Mouse (Mus musculus): ENCODE data around the gene Aff1. TPM values are rescaled to one million over a fixed set of nuclear protein-coding genes. Genes with fewer than 3 reads are reported as not detected.

The Aff1 gene
- total RNA-seq, 2 experiments from 2014 or later: 36.1 to 93.5 TPM

DNA sequence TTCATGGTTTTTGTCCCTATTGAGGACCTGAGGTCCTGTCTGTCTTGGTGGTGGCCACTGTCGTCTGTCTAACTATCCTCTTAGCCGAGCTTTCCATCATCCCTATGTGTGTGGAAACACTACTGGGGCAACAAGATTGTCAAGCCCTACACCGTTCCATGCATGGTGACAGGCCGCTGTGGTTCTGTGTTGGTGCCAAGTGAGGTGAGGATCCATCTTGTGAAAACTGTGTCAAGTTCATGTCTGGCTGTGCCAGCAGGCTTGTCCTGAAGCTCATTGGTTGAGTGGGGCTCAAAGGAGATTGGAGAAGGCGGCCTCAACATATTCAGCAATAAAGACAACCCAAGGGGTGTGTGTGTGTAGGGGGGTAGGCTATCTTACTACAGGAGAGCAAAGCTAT is 102.9 kb downstream of the Aff1 start:
- no peak for ATAC-seq (replicated peaks; ENCODE audit: poor library complexity, severe bottlenecking)

DNA sequence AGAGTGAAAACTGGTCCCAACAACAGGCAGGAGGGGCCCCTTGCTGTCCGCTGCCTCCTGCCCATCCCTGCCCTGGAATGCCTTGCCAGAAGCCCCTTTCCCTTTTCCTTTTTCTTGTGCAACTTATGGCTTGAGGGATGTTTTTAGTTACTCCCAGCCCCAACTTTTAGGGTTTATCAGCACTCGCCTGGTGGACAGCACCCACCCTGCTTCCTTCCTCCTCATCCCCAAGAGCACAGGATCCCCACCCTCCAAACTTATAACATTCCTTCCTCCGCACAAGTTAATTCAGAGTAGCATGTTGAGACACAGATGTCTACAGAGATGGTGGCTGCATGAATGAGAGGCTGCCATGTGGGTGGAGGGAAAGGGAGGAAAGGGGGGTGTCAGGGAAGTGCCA is 103.9 kb downstream of the Aff1 start:
- no peak for ATAC-seq (replicated peaks; ENCODE audit: poor library complexity, severe bottlenecking)

DNA sequence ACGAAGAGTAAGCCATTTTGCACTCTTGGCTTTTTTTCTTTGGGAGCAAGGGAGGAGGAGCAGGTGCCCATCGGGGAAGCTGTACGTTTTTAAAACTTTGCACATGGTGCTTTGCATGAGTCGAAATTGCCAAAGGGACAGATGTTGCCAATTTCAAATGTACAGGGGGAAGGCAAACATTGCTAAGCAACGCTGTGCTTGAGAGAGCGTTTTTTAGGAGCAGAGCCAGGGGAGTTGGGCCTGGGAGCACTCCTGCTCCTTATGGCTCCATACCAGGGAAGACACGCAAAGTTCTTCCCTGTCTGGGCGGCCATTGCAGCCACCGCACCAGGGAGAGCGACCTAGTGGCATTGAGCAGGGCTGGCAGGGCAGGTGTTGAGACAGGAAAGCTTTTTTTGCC is 105.6 kb downstream of the Aff1 start:
- ATAC-seq (replicated peaks; ENCODE audit: poor library complexity, severe bottlenecking): no peak

DNA sequence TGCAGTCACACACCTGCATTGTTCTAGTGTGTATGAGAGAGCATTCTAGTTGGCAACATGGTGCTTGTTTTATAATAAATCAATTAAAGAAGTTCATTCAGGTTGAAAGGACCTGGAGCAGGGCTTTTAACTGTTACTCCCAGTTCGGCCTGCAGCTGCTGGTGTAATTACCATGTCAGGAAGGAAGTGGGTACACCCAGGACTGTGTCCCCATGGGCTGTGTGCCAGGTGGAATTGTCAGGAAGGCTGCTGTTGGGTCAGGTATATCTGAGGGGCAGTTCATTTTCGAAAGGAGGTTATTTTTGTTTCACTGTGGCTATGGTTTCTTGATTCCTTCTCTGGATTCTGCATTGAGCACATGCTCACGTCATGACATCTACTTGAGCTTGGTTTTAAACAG is 107.3 kb downstream of the Aff1 start:
- ATAC-seq (replicated peaks; ENCODE audit: poor library complexity, severe bottlenecking): peak; percentile 48; the same call in 1 of the 2 replicates

DNA sequence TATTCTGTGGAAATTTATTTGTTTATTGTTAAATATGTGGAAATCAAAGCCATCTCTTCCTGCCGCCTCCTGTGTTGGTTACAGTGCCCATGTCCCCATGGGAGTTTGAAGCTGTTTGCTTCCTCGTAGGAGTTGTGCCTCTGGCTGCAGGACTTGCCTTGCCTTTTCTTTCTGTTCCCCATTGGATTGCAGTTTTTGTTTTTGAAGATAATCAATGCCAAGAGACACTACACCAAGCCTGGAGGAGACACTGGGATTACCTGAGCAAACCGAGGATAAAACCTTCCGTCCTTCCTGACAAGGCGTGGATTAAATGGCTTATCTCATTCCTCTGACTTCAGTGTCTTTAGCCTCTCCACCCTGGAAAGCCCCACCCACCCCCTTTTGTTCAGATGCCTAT is 107.8 kb downstream of the Aff1 start:
- no peak for ATAC-seq (replicated peaks; ENCODE audit: poor library complexity, severe bottlenecking)

DNA sequence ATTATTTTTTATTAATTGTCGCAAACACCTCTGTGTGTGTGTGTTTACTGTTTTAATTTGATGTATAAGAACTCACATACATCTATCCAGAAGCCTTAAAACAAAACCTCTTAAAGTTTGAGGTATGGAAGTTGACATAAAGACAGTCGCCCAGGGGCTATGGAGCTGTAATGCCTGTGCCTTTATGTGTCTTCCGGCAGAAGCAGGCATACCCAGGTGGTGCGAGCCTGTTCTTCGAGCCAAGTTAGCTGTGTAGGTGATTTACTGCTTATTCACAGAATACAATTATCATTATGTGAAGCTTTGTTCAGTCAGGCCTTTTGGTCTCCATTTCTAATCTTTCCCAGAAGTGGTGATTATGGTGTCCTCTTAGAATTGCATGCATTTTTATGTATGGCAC is 111.2 kb downstream of the Aff1 start:
- ATAC-seq (replicated peaks; ENCODE audit: poor library complexity, severe bottlenecking): no peak

DNA sequence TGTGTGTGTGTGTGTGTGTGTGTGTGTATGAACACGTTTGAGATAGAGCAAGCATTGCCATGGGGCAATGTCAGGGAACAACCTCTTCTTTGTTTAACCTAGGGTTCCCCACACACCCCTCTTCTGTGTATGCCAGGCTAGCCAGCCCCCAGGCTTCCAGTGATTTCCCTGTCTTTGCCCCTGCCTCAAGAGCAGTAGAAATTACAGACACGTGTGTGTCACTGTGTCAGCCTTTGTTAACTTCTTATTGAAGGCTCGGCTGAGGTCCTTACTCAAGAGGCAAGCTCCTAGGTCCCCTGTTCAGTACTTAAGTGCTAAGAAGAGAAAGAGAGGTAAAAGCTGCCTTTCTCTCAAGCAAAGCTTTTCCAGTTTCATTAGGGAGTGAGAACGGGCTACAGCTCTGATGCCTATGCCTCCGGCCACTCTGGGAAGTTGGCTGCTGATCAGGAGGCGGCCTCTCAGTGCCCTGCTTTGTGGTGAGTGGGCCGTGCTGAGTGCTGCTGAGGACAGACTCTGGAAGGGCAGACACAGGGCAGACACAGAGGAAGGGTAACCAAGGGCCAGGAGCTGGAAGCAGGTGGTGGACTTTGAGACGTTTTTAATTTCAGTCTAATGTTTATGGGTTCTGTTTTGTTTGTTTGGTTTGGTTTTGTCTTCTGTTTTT is 111.9 kb downstream of the Aff1 start:
- ATAC-seq (replicated peaks; ENCODE audit: poor library complexity, severe bottlenecking): 0 out of 2 replicates have a peak, but pooled peaks have one; percentile 33

DNA sequence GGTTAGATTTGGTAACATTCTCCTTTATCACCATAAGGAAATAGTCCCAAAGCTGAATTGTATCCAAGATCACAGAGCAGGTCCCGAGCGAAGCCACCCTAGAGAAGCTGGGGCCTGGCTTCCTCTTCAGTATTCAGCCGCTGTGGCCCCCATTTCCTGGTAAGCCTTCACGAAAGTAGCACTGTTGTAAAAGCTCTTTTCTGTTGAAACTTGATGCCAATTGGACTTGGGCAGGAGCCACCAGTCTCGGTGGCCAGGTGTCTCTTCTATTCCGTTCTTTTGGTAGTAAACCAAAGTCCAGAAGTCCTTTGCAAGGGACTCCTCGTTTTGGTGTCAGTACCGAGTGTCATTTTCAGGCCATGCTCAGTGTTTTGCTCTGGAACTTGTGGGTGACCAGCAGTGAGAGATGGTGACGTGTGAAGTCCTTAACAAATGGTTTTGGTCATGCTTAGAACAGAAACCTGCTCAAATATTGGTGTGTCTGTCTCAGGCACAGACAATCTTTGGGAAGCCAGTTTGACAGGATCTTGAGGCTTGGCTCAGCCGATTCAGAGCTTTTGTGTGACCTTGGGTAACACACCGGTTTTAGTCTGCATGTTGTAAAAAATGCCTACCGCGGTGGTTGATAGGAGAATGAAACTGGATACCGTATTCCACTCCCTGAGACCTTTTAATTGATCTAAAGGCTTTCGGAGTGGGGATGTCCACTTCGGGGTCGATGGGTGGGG is 114.8 kb downstream of the Aff1 start:
- ATAC-seq (replicated peaks; ENCODE audit: poor library complexity, severe bottlenecking): peak; percentile 43

DNA sequence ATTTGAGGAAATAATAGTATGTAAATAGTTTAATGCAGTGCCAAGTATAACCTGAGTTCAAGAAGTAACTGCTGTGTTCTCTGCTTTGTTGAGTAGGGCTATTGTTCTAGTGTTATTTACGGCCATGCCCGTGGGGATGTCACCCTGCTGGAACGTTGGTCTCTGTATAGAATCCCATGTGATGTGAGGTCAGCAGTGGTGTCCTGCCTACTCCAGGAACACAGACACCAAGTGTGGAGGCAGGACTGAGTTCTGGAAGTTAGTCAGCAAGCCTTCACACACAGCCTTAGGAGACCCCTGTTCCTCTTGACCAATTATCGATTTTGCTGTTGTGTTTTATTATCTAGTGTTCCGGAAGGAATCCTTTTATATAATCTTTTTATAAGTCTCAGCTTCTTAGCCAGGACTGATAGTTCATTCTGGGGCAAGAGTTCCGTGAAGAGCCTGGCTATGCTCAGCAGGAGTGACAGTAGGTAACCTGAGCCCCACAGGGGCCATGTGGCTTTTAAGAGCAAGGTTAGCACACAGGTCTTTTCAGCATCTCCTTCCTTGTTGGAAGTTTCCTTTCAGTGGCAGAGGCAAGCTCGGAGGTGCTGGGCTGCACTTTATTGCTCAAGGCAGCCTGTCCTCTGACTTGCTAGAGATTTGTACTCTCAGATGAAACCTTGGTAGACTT is 115.6 kb downstream of the Aff1 start:
- no peak for ATAC-seq (replicated peaks; ENCODE audit: poor library complexity, severe bottlenecking)

DNA sequence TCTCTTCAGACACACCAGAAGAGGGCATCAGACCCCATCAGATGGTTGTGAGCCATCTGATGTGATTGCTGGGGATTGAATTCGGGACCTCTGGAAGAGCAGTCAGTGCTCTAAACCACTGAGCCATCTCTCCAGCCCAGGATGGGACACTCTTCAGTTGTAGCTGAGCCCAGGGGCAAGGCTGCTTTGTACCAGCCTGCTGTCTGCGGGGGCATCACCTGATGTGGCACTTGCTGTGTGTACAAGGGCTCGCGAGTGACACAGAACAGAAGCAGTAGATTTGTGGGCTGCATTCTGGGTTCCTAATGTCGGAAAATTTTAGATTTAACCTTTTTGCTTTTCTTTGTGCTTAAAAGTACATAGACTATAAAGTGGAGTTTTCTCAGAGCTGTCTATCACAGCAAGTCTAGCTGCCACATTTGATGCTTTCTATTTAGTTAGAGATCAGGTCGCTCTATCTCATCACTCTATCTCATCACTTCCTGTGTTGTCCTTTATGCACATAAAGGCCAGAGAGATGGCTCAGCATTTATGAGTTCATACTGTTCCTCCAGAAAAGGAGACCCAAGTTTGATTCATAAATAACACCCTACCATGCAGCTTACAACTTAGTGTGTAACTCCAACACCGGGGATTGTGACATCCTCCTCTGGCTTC is 117.6 kb downstream of the Aff1 start:
- ATAC-seq (replicated peaks; ENCODE audit: poor library complexity, severe bottlenecking): no peak

DNA sequence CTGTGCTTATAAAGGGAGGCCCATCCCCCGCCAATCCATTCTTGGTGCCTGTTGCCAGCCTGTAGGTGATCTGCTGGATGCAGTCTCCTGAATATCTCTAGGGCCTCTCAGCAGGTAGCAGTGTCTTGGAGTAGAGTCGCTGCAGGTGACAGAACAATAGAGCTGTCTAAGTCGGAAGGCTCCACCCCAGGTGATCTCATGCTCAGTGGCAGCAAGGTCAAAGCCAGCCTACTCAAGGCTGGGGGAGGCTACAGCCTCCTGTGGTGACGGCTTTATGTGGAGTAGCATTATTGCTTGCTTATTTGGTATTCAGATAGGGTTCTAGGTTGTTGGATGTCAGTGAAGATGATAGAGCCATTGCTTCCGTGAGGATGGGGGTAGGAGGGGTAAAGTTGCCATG is 121.1 kb downstream of the Aff1 start:
- no peak for ATAC-seq (replicated peaks; ENCODE audit: poor library complexity, severe bottlenecking)

DNA sequence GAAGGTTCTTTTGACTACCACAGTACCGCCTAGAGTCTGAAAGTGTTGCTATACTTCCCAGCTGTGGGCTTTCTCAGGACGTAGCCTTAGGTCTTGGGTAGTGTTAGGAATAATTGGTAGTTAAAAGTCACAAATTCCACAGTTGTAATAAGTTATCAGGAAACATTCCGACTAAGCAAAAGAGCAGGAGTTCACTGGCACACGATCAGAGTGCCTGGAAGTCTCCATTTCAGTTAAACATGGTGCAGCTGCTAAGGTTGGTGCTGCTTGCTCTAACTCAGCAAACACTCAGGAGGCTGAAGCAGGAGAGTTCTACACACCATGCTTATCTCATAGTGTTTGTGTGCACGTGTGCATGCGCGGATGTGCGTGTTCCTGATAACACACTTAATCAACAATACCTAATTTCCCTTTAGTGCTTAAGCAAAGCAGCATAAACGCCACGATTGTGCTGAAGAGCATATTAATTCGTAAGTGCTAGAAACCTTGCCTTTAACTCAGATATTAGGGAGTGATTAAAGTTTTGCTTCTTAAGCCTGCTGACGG is 121.9 kb downstream of the Aff1 start:
- no peak for ATAC-seq (replicated peaks; ENCODE audit: poor library complexity, severe bottlenecking)

DNA sequence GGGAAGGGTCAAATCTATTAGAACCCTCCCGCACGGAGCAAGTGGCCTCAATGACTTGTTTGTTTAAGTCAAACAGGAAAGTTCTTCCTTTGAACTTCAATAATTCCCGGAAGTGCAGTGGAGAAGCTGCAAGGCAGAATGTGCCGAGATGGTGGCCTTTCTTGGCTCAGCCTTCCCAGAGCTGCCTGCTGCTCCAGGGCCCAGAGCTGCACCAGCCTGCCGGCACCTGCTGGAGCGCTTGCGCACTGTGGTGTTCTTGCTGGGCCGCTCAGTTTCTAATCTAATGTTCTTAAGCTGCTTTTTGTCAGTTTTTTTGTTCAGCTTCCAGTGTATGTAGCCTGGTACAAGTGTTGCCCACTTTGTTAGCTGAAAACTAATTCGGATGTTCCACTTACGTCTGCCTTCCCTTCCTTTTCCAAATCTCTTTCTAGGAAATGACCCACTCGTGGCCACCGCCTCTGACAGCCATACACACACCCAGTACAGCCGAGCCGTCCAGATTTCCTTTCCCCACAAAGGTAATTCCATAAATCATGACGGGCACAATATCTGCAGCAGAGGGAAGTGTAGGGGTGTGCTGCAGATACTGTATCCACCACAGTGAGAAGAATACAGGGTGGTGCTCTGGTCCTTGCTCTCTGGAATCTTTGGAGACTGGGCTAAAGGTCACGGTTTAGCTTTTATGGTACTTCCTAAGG is 122.5 kb downstream of the Aff1 start:
- ATAC-seq (replicated peaks; ENCODE audit: poor library complexity, severe bottlenecking): no peak

DNA sequence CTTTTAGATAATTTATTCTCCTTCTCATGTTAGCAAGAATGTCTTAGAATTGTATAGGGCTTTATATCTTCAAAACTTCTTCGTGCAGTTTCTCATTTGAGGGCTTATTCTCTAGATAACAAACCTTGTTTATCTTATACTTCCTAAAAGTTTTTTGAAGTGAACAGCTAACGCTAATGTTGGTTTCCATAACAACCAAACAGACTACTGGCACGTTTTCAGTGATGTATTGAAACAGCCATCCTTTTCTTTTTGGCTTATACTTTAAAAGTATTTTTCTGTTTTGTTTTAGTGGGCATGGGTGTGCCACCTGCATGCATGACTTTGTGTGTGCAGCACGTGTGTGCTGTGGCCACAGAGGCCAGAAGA is 123.1 kb downstream of the Aff1 start:
- ATAC-seq (replicated peaks; ENCODE audit: poor library complexity, severe bottlenecking): no peak

DNA sequence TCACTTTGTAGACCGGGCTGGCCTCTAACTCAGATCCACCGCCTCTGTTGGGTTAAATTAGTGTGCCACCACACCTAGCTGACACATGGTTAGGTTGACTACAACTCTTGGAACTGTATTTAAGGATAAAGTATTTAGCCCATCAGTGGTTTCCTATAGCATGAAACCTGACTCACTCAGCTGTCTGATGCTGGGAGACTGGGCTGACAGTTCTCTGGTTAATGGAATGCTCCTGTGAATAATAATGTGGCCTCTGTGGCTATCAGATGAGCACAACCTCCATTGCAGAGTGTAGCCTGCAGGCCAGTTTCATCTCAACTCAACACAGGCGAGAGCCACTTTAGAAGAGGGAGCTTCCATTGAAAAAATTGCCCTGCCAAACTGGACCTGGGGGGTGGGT is 124.5 kb downstream of the Aff1 start:
- no peak for ATAC-seq (replicated peaks; ENCODE audit: poor library complexity, severe bottlenecking)

DNA sequence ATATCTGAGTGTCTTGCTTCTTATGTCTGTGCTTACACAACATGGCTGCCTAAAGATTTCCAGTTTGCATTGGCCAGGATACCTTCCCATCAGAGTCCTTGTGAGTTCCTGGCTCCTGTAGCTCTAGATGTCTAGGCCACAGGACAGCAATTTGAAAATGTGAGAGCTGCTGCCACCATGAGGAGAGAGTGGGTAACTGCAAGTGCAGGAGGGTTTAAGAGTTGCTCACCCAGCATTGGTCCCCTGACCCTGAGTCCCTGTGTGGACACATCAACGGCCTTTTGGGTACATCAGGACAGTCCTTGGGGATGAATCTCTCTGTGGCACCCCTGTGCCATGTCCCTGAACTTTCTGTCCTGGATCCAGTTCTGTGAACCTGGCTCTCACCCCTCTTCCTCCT is 125.6 kb downstream of the Aff1 start:
- ATAC-seq (replicated peaks; ENCODE audit: poor library complexity, severe bottlenecking): peak; percentile 86

DNA sequence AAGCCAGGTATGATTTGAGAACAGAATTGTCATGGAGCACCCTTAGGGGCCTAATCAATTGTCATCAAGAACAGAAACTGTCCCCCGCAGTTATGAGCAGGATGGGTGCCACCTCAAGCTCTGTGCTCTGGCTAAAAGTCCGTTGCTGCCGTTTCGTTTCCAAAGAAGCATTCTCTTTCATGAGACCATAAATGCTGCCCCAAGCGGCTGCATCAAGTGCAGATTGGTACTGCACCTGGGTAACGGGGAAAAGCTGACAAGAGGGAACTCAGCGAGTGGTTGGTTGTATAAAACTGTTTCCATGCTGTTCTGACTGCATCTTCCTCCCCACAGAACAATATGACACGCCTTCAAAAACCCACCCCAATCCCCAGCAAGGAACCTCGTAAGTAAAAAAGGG is 126.4 kb downstream of the Aff1 start:
- no peak for ATAC-seq (replicated peaks; ENCODE audit: poor library complexity, severe bottlenecking)

DNA sequence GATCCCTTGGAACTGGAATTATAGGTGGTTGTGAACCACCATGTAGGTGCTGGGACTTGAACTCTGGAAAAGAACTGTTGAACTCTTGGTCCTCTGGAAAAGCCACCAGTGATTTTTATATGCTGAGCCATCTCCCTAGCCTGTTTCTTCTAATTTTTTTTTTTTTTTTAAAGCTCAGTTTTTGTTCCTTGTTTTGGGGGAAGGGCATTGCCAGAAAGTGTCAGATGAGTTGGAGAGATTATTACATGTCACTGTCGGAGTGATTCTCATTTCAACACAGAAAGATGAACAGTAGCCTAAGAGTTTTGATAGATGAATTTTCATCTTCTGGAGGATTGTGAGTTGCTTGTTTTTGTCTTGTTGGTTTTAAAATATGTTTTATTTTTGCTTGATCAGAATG is 127.5 kb downstream of the Aff1 start:
- no peak for ATAC-seq (replicated peaks; ENCODE audit: poor library complexity, severe bottlenecking)

DNA sequence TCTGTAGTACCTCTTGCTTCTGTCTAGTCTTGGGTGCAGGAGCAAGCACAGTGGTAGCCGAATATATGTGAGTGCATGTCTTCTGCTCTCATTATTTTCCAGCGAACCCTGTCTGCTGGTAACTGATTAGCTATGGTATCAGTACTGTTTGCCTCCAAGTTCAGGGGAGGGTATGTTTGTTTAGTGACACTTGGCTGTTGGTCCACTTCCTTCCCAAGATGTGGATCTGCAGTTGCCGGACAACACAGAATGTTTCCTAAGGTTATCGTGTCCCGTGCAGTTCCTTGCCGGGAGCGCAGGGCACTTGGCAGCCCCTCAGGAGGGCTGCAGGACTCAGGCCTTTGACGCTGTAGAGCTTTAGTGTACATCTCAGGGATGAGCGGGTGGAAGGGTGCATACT is 128.9 kb downstream of the Aff1 start:
- ATAC-seq (replicated peaks; ENCODE audit: poor library complexity, severe bottlenecking): no peak
